Mouse (Mus musculus): Measurements from ENCODE around the gene Bri3. TPM values are rescaled to one million over a fixed set of nuclear protein-coding genes. Genes with fewer than 3 reads are reported as not detected.

Bri3 gene
- total and polyA plus RNA-seq, 3 experiments: 21.6 to 40.5 TPM; not detected in 1

DNA sequence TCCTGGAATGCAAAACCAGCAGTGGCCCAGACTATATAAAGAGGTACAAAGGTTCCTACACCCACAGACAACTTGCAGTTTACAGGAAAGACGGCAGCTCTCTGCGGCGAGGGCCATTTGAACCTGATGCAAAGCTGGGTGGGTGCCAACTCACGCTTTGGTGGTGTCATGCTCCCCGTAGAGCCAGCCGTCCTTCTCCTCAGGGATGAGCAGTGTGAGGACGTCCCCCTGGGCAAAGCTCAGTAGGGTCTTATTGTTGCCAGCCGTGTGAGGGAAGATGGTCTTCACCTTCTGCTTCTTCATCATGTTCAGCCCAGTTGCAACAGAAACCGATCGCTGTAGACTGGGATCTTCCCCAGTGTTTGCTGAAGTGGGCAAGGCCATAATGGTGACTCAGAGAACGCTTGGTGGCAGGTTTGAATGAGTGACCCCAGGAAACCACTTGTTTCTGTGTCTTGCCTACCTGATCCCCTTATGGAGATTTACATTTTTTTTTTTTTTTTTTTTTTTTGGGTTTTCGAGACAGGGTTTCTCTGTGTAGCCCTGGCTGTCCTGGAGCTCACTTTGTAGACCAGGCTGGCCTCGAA is 34.2 kb downstream of the Bri3 start:
- H3K27ac ChIP-seq (ENCODE audit: control insufficient read depth, low read depth, low read length): no peak overlapping the region
- DNase-seq (ENCODE audit: low read depth, low spot score): no peak
- no peak overlapping the region for H3K9ac ChIP-seq (ENCODE audit: control insufficient read depth, low read depth, low read length, poor library complexity, severe bottlenecking)
- no peak overlapping the region for H3K4me3 ChIP-seq (ENCODE audit: control insufficient read depth in 1 of 2, insufficient read depth in 1 of 2, low read depth in 2 of 2, low read length in 2 of 2)
- H3K79me2 ChIP-seq (ENCODE audit: control insufficient read depth, insufficient read depth, low read length, poor library complexity): no peaks in the 10 kb centered on the region
- H3K9me3 ChIP-seq (replicated peaks; ENCODE audit: insufficient read depth, low read length): no peaks in the 10 kb centered on the region
- peaks cover 0 to 8% of the 10 kb centered on the region in 2 experiments; a peak in 2 of 4 replicates for H3K36me3 ChIP-seq (ENCODE audit: control insufficient read depth in 1 of 2, insufficient read depth in 2 of 2, low read length in 2 of 2)
- peaks cover 5 to 14% of the 10 kb centered on the region in 2 experiments; a peak in 3 of 4 replicates for H3K4me1 ChIP-seq (ENCODE audit: control insufficient read depth in 1 of 2, insufficient read depth in 2 of 2, low read length in 2 of 2)
- TF ChIP-seq MXI1 (IDR thresholded peaks at IDR 0.05; ENCODE audit: low read depth, low read length) (no peak), ZNF384 (IDR thresholded peaks at IDR 0.05; ENCODE audit: low read depth, low read length) (no peak)
- H3K27me3 ChIP-seq (ENCODE audit: control insufficient read depth in 1 of 2, insufficient read depth in 2 of 2, low read length in 2 of 2): no peaks in the 10 kb centered on the region

- H3K27ac ChIP-seq (ENCODE audit: control insufficient read depth, low read depth, low read length): no peak overlapping the region
- no peak for DNase-seq (ENCODE audit: low read depth, low spot score)
Observed at GRCm38 (mm10) chr5:144279081-144279541, 34.9 kb downstream of the Bri3 start.

DNA sequence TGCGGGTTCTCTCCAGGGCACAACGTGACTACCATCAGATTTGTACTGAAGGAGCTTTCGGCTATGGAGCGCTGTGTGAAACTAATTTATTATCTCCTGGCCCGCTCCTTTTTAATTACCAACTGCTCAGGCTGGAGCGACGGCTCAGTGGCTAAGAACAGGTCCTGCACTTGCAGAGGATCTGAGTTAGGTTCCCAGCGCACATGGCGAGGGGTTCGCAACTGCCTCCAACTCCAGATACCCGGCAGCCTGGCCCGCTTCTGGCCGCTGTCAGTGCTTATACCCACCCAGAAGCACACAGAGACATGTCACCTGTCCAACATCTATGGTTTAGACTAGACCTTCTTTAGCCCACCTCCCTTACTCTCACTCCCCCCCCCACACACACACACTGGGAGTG is 35.7 kb downstream of the Bri3 start:
- Histone ChIP-seq H3K9me3 (replicated peaks; ENCODE audit: insufficient read depth, low read length) (no peaks in the 10 kb centered on the region), H3K79me2 (ENCODE audit: control insufficient read depth, insufficient read depth, low read length, poor library complexity) (no peaks in the 10 kb centered on the region), H3K27ac (ENCODE audit: control insufficient read depth, low read depth, low read length) (no peak overlapping the region), H3K4me3 (ENCODE audit: control insufficient read depth in 1 of 2, insufficient read depth in 1 of 2, low read depth in 2 of 2, low read length in 2 of 2) (no peak overlapping the region), H3K4me1 (ENCODE audit: control insufficient read depth in 1 of 2, insufficient read depth in 2 of 2, low read length in 2 of 2) (peaks cover 5 to 21% of the 10 kb centered on the region in 2 experiments; a peak in 3 of 4 replicates), H3K36me3 (ENCODE audit: control insufficient read depth in 1 of 2, insufficient read depth in 2 of 2, low read length in 2 of 2) (peaks cover 0 to 8% of the 10 kb centered on the region in 2 experiments; a peak in 2 of 4 replicates), H3K27me3 (ENCODE audit: control insufficient read depth in 1 of 2, insufficient read depth in 2 of 2, low read length in 2 of 2) (no peaks in the 10 kb centered on the region), H3K9ac (ENCODE audit: control insufficient read depth, low read depth, low read length, poor library complexity, severe bottlenecking) (no peak overlapping the region)
- no peak for DNase-seq (ENCODE audit: low read depth, low spot score)
- no peak for TF ChIP-seq TCF12 (IDR thresholded peaks at IDR 0.05; ENCODE audit: low read depth, low read length)
- TF ChIP-seq ELF1 (IDR thresholded peaks at IDR 0.05; ENCODE audit: low read depth, low read length): no peak
- TF ChIP-seq POLR2A (IDR thresholded peaks at IDR 0.05; ENCODE audit: control insufficient read depth in 1 of 2, insufficient read depth in 1 of 2, low read depth in 1 of 2, low read length in 2 of 2, poor library complexity in 1 of 2): no peak

More at GRCm38 (mm10) chr5:144279081-144279541, 34.9 kb downstream of the Bri3 start:
- TF ChIP-seq CHD2 (IDR thresholded peaks at IDR 0.05; ENCODE audit: low read length) (no peak), HCFC1 (IDR thresholded peaks at IDR 0.05; ENCODE audit: low read depth, low read length) (no peak), ETS1 (IDR thresholded peaks at IDR 0.05; ENCODE audit: low read depth, low read length) (no peak), POLR2AphosphoS2 (IDR thresholded peaks at IDR 0.05; ENCODE audit: low read length) (no peak), NELFE (IDR thresholded peaks at IDR 0.05; ENCODE audit: low read depth, low read length) (no peak), NRF1 (IDR thresholded peaks at IDR 0.05; ENCODE audit: insufficient read depth, low read depth, low read length, poor library complexity, severe bottlenecking) (no peak), EP300 (IDR thresholded peaks at IDR 0.05; ENCODE audit: low read depth in 1 of 2, low read length in 2 of 2) (no peak), KAT2A (conservative IDR thresholded peaks at IDR 0.05; ENCODE audit: low read depth, low read length) (no peak)
- Histone ChIP-seq H3K4me1 (ENCODE audit: control insufficient read depth in 1 of 2, insufficient read depth in 2 of 2, low read length in 2 of 2) (peaks cover 5 to 19% of the 10 kb centered on the region in 2 experiments; a peak in 3 of 4 replicates), H3K9ac (ENCODE audit: control insufficient read depth, low read depth, low read length, poor library complexity, severe bottlenecking) (no peak overlapping the region), H3K79me2 (ENCODE audit: control insufficient read depth, insufficient read depth, low read length, poor library complexity) (no peaks in the 10 kb centered on the region), H3K4me3 (ENCODE audit: control insufficient read depth in 1 of 2, insufficient read depth in 1 of 2, low read depth in 2 of 2, low read length in 2 of 2) (no peak overlapping the region), H3K27me3 (ENCODE audit: control insufficient read depth in 1 of 2, insufficient read depth in 2 of 2, low read length in 2 of 2) (no peaks in the 10 kb centered on the region), H3K9me3 (replicated peaks; ENCODE audit: insufficient read depth, low read length) (no peaks in the 10 kb centered on the region), H3K36me3 (ENCODE audit: control insufficient read depth in 1 of 2, insufficient read depth in 2 of 2, low read length in 2 of 2) (peaks cover 0 to 8% of the 10 kb centered on the region in 2 experiments; a peak in 2 of 4 replicates)
